Mouse (Mus musculus) megakaryocyte progenitor cell, adult 5-6 weeks (primary cell): ENCODE results near the gene Gm8677. TPM values are rescaled to one million over a fixed set of nuclear protein-coding genes. Genes with fewer than 3 reads are reported as not detected.
"Not testable (repeated sequence)": the region's sequence is repeated elsewhere in the genome, so short reads cannot be mapped to it uniquely, and the experiment has no call there.

Source experiments
- ATAC-seq: replicated peaks from 2 replicates; pipeline ENCODE4 v1.8.0; 2016; ENCODE audit warnings: mild to moderate bottlenecking, moderate TSS enrichment, inconsistent platforms; ENCODE audit not compliant: poor library complexity
- total RNA-seq, 2 experiments: library from RNA; stranded (forward) in 1 of 2; stranded (reverse) in 1 of 2; fragments of 157-497, 149-512 nt in 1 of 2; fragments of 200-1000 nt in 1 of 2; gene quantifications; 2 replicates each; pipeline versions ENCODE4 v1.2.3 to v1.2.4; 2015 to 2017

Gene Gm8677
- total RNA-seq (2015) (not detected in 2 replicates), total RNA-seq (2017) (not detected in 2 replicates)

DNA sequence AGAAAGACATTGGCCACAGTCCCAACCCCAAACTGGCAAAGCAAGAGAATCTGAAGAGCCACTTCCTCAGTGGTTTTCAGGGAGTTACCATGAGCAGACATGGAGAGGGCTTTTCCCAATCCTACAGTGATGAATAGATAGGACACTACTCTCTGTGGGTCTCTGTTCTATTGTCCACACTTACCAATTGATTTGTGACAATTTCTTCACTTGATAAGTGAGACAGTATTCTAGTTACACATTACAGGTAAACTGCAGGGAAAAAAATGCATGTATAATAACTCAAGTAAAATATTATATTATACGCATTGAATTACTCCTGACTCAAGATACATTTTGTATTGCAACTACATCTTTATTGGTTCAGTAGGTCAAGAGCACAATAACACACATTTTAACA, at the start of gene Gm8677:
TSS of gene Gm8677 (minus strand) at position 101 of the 400 bp plus-strand sequence.
- not testable (repeated sequence) for ATAC-seq

DNA sequence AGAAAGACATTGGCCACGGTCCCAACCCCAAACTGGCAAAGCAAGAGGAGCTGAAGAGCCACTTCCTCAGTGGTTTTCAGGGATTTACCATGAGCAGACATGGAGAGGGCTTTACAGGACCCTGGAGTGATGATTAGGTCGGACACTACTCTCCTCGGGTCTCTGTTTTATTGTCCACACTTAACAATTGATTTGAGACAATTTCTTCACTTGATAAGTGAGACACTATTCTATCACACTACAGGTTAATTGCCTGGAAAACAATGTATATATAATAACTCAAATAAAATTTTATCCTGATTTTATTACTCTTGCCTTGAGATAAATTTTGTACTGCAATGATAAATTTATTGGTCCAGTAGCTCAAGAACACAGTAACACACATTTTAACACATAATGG, 30.6 kb upstream of the Gm8677 start, which contains the start of gene Gm4201:
TSS of gene Gm4201 (minus strand) at position 101 of the 400 bp plus-strand sequence.
- not testable (repeated sequence) for ATAC-seq

DNA sequence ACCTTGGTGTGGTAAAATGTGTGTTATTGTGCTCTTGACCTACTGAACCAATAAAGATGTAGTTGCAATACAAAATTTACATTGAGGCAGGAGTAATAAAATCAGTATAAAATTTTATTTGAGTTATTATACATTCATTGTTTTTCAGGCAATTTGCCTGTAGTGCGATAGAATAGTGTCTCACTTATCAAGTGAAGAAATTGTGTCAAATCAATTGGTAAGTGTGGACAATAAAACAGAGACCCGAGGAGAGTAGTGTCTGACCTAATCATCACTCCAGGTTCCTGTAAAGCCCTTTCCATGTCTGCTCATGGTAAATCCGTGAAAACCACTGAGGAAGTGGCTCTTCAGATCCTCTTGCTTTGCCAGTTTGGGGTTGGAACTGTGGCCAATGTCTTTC, 12.0 kb downstream of the Gm8677 start, which contains the start of gene Vmn1r152:
TSS of gene Vmn1r152 (plus strand) at position 301 of the 400 bp plus-strand sequence.
- ATAC-seq, result not testable (repeated sequence)

DNA sequence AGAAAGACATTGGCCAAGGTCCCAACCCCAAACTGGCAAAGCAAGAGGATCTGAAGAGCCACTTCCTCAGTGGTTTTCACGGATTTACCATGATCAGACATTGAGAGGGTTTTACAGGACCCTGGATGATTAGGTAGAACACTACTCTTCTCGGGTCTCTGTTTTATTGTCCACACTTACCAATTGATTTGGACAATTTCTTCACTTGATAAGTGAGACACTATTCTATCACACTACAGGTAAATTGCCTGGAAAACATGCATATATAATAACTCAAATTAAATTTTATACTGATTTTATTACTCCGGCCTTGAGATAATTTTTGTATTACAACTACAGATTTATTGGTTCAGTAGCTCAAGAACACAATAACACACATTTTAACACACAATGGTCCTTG, 35.1 kb downstream of the Gm8677 start, which contains the start of gene Vmn1r151:
TSS of gene Vmn1r151 (minus strand) at position 101 of the 400 bp plus-strand sequence.
- not testable (repeated sequence) for ATAC-seq

Other genes starting within 250 kb of the Gm8677 start
- not detected in 2 replicates for gene Gm4187, start 205.2 kb downstream of the Gm8677 start, total RNA-seq (2015)
- not detected in 2 replicates for gene Gm4187, start 205.2 kb downstream of the Gm8677 start, total RNA-seq (2017)
- not detected in 2 replicates for gene Gm8660, start 163.8 kb downstream of the Gm8677 start, total RNA-seq (2015)
- not detected in 2 replicates for gene Gm8660, start 163.8 kb downstream of the Gm8677 start, total RNA-seq (2017)
- gene Vmn1r148, start 121.3 kb downstream of the Gm8677 start, total RNA-seq (2015), result not detected in 2 replicates
- not detected in 2 replicates for gene Vmn1r148, start 121.3 kb downstream of the Gm8677 start, total RNA-seq (2017)
- not detected in 2 replicates for gene Vmn1r149, start 96.7 kb downstream of the Gm8677 start, total RNA-seq (2015)
- not detected in 2 replicates for gene Vmn1r149, start 96.7 kb downstream of the Gm8677 start, total RNA-seq (2017)
- gene Gm10665, start 70.8 kb downstream of the Gm8677 start, total RNA-seq (2015), result not detected in 2 replicates
- not detected in 2 replicates for gene Gm10665, start 70.8 kb downstream of the Gm8677 start, total RNA-seq (2017)
- not detected in 2 replicates for gene Vmn1r151, start 35.2 kb downstream of the Gm8677 start, total RNA-seq (2015)
- not detected in 2 replicates for gene Vmn1r151, start 35.2 kb downstream of the Gm8677 start, total RNA-seq (2017)
- gene Vmn1r152, start 11.9 kb downstream of the Gm8677 start, total RNA-seq (2015), result not detected in 2 replicates
- gene Vmn1r152, start 11.9 kb downstream of the Gm8677 start, total RNA-seq (2017), result not detected in 2 replicates
- not detected in 2 replicates for gene Gm4201, start 30.5 kb upstream of the Gm8677 start, total RNA-seq (2015)
- gene Gm4201, start 30.5 kb upstream of the Gm8677 start, total RNA-seq (2017), result not detected in 2 replicates
- not detected in 2 replicates for gene Gm4565, start 53.2 kb upstream of the Gm8677 start, total RNA-seq (2015)
- not detected in 2 replicates for gene Gm4565, start 53.2 kb upstream of the Gm8677 start, total RNA-seq (2017)
- not detected in 2 replicates for gene Vmn1r155, start 123.1 kb upstream of the Gm8677 start, total RNA-seq (2015)
- not detected in 2 replicates for gene Vmn1r155, start 123.1 kb upstream of the Gm8677 start, total RNA-seq (2017)
- not detected in 2 replicates for gene Gm8693, start 157.4 kb upstream of the Gm8677 start, total RNA-seq (2015)
- not detected in 2 replicates for gene Gm8693, start 157.4 kb upstream of the Gm8677 start, total RNA-seq (2017)
- not detected in 2 replicates for gene Gm4567, start 184.8 kb upstream of the Gm8677 start, total RNA-seq (2015)
- gene Gm4567, start 184.8 kb upstream of the Gm8677 start, total RNA-seq (2017), result not detected in 2 replicates
- gene Vmn1r157, start 226.8 kb upstream of the Gm8677 start, total RNA-seq (2015), result not detected in 2 replicates
- gene Vmn1r157, start 226.8 kb upstream of the Gm8677 start, total RNA-seq (2017), result not detected in 2 replicates